Mouse (Mus musculus) myocyte (in vitro differentiated cells): ENCODE measurements around the gene Kcnip2. TPM values are rescaled to one million over a fixed set of nuclear protein-coding genes. Genes with fewer than 3 reads are reported as not detected.

Experiments
- H3K27me3 ChIP-seq: one replicate; pipeline ENCODE4 v1.6.1; 2011; ENCODE audit not compliant: control insufficient read depth, insufficient read depth, insufficient read length
- H3K36me3 ChIP-seq: one replicate; pipeline ENCODE4 v1.6.1; 2011; ENCODE audit not compliant: control insufficient read depth, insufficient read depth
- H3K4me2 ChIP-seq: one replicate; pipeline ENCODE4 v1.6.1; 2011; ENCODE audit warnings: low read depth, control low read depth
- H3K4me3 ChIP-seq: one replicate; pipeline ENCODE4 v1.5.1; 2011; ENCODE audit warnings: mild to moderate bottlenecking, control low read depth, moderate library complexity
- H3K79me2 ChIP-seq: one replicate; pipeline ENCODE4 v1.6.1; 2011; ENCODE audit not compliant: control insufficient read depth, insufficient read depth
- H3ac ChIP-seq: one replicate; pipeline ENCODE4 v1.6.1; 2011; ENCODE audit not compliant: control insufficient read depth, insufficient read length
- CEBPB ChIP-seq: IDR thresholded peaks from 2 replicates; pipeline ENCODE4 v1.6.1; 2011; ENCODE audit warnings: mild to moderate bottlenecking, moderate library complexity; ENCODE audit not compliant: poor library complexity, insufficient read depth, severe bottlenecking
- E2F4 ChIP-seq: IDR thresholded peaks from one replicate; pipeline ENCODE4 v1.6.1; 2011; ENCODE audit warnings: mild to moderate bottlenecking, control low read depth, moderate library complexity; ENCODE audit not compliant: insufficient read depth
- MAX ChIP-seq: IDR thresholded peaks from one replicate; pipeline ENCODE4 v1.6.1; 2011; ENCODE audit warnings: low read depth, mild to moderate bottlenecking, control low read depth
- MYOD1 ChIP-seq, 3 experiments: IDR thresholded peaks; one replicate each; pipeline ENCODE4 v1.6.1; 2011; ENCODE audit warnings: control low read depth in 2 of 3, low read depth in 2 of 3, mild to moderate bottlenecking in 2 of 3, moderate library complexity in 1 of 3; ENCODE audit not compliant: insufficient read length in 2 of 3, control insufficient read depth in 1 of 3
- MYOG ChIP-seq, 3 experiments: IDR thresholded peaks; one replicate each; pipeline ENCODE4 v1.6.1; 2011; ENCODE audit warnings: control low read depth in 2 of 3, low read depth in 2 of 3, mild to moderate bottlenecking in 2 of 3; ENCODE audit not compliant: insufficient read length in 2 of 3, control insufficient read depth in 1 of 3, insufficient read depth in 1 of 3
- POLR2A ChIP-seq: IDR thresholded peaks from one replicate; pipeline ENCODE4 v1.6.1; 2011; ENCODE audit warnings: low read depth, mild to moderate bottlenecking, control low read depth, moderate library complexity; ENCODE audit not compliant: insufficient read length
- POLR2AphosphoS2 ChIP-seq: IDR thresholded peaks from one replicate; pipeline ENCODE4 v1.6.1; 2011; ENCODE audit warnings: low read depth, control low read depth; ENCODE audit not compliant: insufficient read length
- REST ChIP-seq: IDR thresholded peaks from one replicate; pipeline ENCODE4 v1.6.1; 2011; ENCODE audit warnings: mild to moderate bottlenecking, control low read depth, moderate library complexity; ENCODE audit not compliant: insufficient read depth, insufficient read length
- SRF ChIP-seq: IDR thresholded peaks from one replicate; pipeline ENCODE4 v1.6.1; 2011; ENCODE audit warnings: low read depth; ENCODE audit not compliant: control insufficient read depth, insufficient read length
- TCF12 ChIP-seq: IDR thresholded peaks from one replicate; pipeline ENCODE4 v1.6.1; 2011; ENCODE audit warnings: mild to moderate bottlenecking, control low read depth; ENCODE audit not compliant: poor library complexity, insufficient read depth, severe bottlenecking
- TCF3 ChIP-seq: IDR thresholded peaks from one replicate; pipeline ENCODE4 v1.6.1; 2011; ENCODE audit warnings: low read depth, control low read depth; ENCODE audit not compliant: insufficient read length
- USF1 ChIP-seq: IDR thresholded peaks from one replicate; pipeline ENCODE4 v1.6.1; 2011; ENCODE audit warnings: low read depth, mild to moderate bottlenecking, control low read depth, moderate library complexity
- polyA plus RNA-seq: library from polyadenylated mRNA; unstranded; fragments of >200 nt; fragmentation: generic; extraction: Trizol; gene quantifications from one replicate; pipeline ENCODE4 v1.2.1, GENCODE M21; 2012; ENCODE audit warnings: missing spikeins

Gene Kcnip2
- polyA plus RNA-seq, 1 experiment, result 0.04 TPM

GRCm38 (mm10) chr19:45813263-45813662 lies 2.6 kb downstream of the Kcnip2 start:
- Histone ChIP-seq H3ac (no peak overlapping the region), H3K4me2 (no peak overlapping the region), H3K4me3 (no peak overlapping the region), H3K79me2 (no peaks in the 10 kb centered on the region), H3K36me3 (no peaks in the 10 kb centered on the region), H3K27me3 (no peaks in the 10 kb centered on the region)
- TF ChIP-seq E2F4 (no peak), MYOG (IDR thresholded peaks at IDR 0.05; ENCODE audit: control insufficient read depth in 1 of 3, insufficient read depth in 1 of 3, insufficient read length in 2 of 3, low read depth in 2 of 3) (no peak), REST (no peak), TCF12 (no peak), POLR2AphosphoS2 (no peak), POLR2A (no peak), USF1 (no peak)

- no peaks in the 10 kb centered on the region for H3K79me2 ChIP-seq
- H3K27me3 ChIP-seq, result no peaks in the 10 kb centered on the region
- H3K36me3 ChIP-seq, result no peaks in the 10 kb centered on the region
- H3K4me2 ChIP-seq, result no peak overlapping the region
- no peak overlapping the region for H3K4me3 ChIP-seq
- TF ChIP-seq E2F4 (no peak), MYOD1 (IDR thresholded peaks at IDR 0.05; ENCODE audit: control insufficient read depth in 1 of 3, insufficient read length in 2 of 3, low read depth in 2 of 3) (no peak), POLR2A (no peak), USF1 (no peak), POLR2AphosphoS2 (no peak), REST (no peak), MAX (no peak), TCF3 (no peak), TCF12 (no peak), MYOG (IDR thresholded peaks at IDR 0.05; ENCODE audit: control insufficient read depth in 1 of 3, insufficient read depth in 1 of 3, insufficient read length in 2 of 3, low read depth in 2 of 3) (no peak), CEBPB (no peak)
- no peak overlapping the region for H3ac ChIP-seq
Measured at GRCm38 (mm10) chr19:45812673-45813252, 3.1 kb downstream of the Kcnip2 start.

- H3K79me2 ChIP-seq, result no peaks in the 10 kb centered on the region
- H3K4me2 ChIP-seq, result no peak overlapping the region
- H3K4me3 ChIP-seq, result no peak overlapping the region
- no peak for TF ChIP-seq SRF
- no peak for TF ChIP-seq E2F4
- TF ChIP-seq CEBPB, result no peak
- TF ChIP-seq TCF3, result no peak
- no peak for TF ChIP-seq MAX
- TF ChIP-seq POLR2A, result no peak
- no peak for TF ChIP-seq MYOD1 (IDR thresholded peaks at IDR 0.05; ENCODE audit: control insufficient read depth in 1 of 3, insufficient read length in 2 of 3, low read depth in 2 of 3)
- TF ChIP-seq POLR2AphosphoS2, result no peak
- TF ChIP-seq REST, result no peak
- TF ChIP-seq USF1, result no peak
- no peak for TF ChIP-seq MYOG (IDR thresholded peaks at IDR 0.05; ENCODE audit: control insufficient read depth in 1 of 3, insufficient read depth in 1 of 3, insufficient read length in 2 of 3, low read depth in 2 of 3)
- no peak for TF ChIP-seq TCF12
- H3K36me3 ChIP-seq, result no peaks in the 10 kb centered on the region
- no peak overlapping the region for H3ac ChIP-seq
- H3K27me3 ChIP-seq, result no peaks in the 10 kb centered on the region
Measured at GRCm38 (mm10) chr19:45812115-45812514, 3.7 kb downstream of the Kcnip2 start.

GRCm38 (mm10) chr19:45811028-45811674 lies 4.7 kb downstream of the Kcnip2 start:
- H3K27me3 ChIP-seq, result no peaks in the 10 kb centered on the region
- H3K36me3 ChIP-seq, result no peaks in the 10 kb centered on the region
- H3K79me2 ChIP-seq, result no peaks in the 10 kb centered on the region
- TF ChIP-seq TCF3 (no peak), USF1 (no peak), SRF (no peak), POLR2AphosphoS2 (no peak), MAX (no peak), TCF12 (no peak), MYOD1 (IDR thresholded peaks at IDR 0.05; ENCODE audit: control insufficient read depth in 1 of 3, insufficient read length in 2 of 3, low read depth in 2 of 3) (no peak), MYOG (IDR thresholded peaks at IDR 0.05; ENCODE audit: control insufficient read depth in 1 of 3, insufficient read depth in 1 of 3, insufficient read length in 2 of 3, low read depth in 2 of 3) (no peak), POLR2A (no peak), E2F4 (no peak), CEBPB (no peak), REST (no peak)
- no peak overlapping the region for H3ac ChIP-seq
- no peak overlapping the region for H3K4me2 ChIP-seq
- no peak overlapping the region for H3K4me3 ChIP-seq
